Mouse (Mus musculus) hindlimb bud, embryonic 11.5 days (tissue): ENCODE measurements around the gene Gm19426.
A peak's percentile ranks its signal among the peaks of the same experiment; 100 is the strongest.

Source experiments
- DNase-seq: peaks from one replicate; pipeline ENCODE4 v3.0.0-alpha.2; 2012; ENCODE audit warnings: low read depth, low spot score; ENCODE audit errors: extremely low spot score

Gm19426 gene

GRCm38 (mm10) chr2:84725770-84726169 is 17.7 kb downstream of the Gm19426 start:
- DNase-seq = no peak

GRCm38 (mm10) chr2:84723856-84724255 is 19.6 kb downstream of the Gm19426 start:
- no peak for DNase-seq

- DNase-seq = no peak
Observed at GRCm38 (mm10) chr2:84721182-84721581, 22.3 kb downstream of the Gm19426 start.

- no peak for DNase-seq
Observed at GRCm38 (mm10) chr2:84720718-84721117, 22.7 kb downstream of the Gm19426 start.

DNA sequence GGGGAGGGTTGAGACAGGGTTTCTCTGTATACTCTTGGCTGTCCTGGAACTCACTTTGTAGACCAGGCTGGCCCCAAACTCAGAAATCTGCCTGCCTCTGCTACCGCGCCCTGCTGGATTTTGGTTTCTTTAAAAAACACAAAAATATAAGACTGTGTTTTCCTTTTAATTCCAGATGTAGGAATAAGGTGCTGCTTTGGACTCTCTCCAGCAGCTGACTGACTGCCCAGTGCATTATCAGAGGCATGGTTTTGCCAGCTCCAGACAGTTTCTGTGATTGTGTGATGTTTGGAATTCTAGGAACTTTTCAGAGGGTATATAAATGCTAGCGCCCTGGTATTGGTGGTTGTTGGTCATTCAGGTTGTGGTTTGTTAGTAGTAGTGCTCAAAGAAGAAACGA is 26.1 kb downstream of the Gm19426 start:
- DNase-seq = no peak

DNA sequence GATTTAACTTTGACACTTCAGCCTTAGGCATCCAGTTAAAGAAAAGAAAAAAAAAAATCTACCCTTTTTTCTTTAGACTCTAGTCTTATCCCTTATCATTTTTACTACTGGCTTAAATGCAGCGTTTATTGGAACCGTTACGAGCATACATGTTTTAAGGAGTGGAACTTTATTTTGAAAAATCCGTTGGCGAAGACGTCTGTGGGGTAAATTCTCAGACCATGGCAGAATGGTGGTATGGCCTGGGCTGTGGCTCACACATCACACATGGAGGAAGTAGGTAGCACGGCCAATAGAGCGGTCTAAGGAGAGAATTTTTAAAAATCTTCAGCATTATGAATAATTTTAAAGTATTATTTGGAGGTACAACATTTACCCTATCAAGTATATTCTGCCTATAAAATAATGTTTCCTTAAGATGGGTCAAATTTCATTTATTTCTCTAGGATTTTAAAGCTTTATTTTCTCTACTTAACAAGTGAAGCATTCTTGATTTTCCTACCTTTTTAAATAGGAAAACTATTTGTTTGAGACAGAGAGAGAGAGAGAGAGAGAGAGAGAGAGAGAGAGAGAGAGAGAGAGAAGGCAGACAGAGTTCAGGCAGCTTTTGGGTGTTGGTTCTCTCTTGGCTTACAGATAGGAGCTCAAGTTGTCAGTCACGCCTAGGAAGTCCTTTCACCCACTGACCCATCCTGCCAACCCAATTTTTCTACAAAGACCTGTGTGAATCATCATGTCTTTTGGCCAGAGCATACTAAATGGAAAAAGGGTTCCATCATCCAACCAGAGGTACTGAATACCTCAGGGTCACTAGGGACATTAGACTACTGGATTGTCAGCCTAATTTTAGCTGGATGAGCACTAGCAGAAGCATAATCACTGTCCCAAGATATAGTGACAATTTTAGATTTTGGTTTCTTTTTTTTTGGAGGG is 26.8 kb downstream of the Gm19426 start:
- DNase-seq = no peak

- DNase-seq = no peak
Observed at GRCm38 (mm10) chr2:84715562-84716361, 27.7 kb downstream of the Gm19426 start.

GRCm38 (mm10) chr2:84714811-84715561 is 28.5 kb downstream of the Gm19426 start, which contains the start of gene Zdhhc5:
Gene Zdhhc5, minus strand, starts transcription at chr2:84715180.
- DNase-seq = peak; percentile 97

DNA sequence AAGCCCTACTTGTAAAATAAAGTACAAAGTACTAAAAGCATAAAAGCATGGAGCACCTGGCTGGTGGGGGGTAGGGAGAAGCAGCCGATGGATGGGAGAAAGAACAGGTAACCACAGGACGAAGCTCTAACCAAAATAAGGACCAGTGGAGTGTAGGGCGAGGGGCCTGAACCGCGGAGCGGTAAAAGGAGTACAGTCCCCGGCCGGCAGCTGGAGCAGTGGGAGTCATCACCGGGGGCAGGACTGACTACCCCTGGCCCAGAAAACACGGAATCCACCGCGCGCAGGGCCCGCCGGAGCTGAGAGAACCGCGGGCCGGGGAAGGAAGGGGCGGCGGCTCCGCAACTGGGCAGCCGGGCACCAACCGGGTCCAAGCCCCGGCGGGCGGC is 29.0 kb downstream of the Gm19426 start:
- DNase-seq = no peak

GRCm38 (mm10) chr2:84711898-84712297 is 31.6 kb downstream of the Gm19426 start:
- no peak for DNase-seq

- DNase-seq = no peak
Observed at GRCm38 (mm10) chr2:84707523-84707922, 35.9 kb downstream of the Gm19426 start.

GRCm38 (mm10) chr2:84705295-84705694 is 38.2 kb downstream of the Gm19426 start:
- no peak for DNase-seq

DNA sequence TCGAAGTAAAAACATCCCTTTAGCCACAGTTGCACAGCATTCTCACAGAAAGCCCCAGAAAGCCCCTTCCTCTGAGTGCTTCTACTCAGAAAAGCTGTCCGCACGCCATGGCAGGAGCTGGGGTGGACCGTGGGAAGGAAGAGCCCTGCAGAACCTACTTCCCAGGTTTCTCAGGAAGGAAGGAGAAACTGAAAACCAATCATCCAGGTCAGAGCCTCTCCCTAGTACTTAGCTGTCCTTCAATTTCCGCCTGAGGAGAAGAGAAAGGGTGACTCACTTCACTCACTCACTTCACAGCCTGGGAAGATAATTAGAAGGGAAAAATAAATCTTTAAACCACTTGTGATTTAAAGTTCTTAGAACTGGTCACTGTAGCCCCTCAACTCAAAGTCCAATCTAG is 39.1 kb downstream of the Gm19426 start:
- no peak for DNase-seq

GRCm38 (mm10) chr2:84703497-84703896 is 40.0 kb downstream of the Gm19426 start:
- DNase-seq = no peak

GRCm38 (mm10) chr2:84695007-84695695 is 48.3 kb downstream of the Gm19426 start:
- no peak for DNase-seq
